Mouse (Mus musculus) lung, embryonic 15.5 days (tissue): ENCODE data around the gene Sptan1. TPM values are rescaled to one million over a fixed set of nuclear protein-coding genes. Genes with fewer than 3 reads are reported as not detected.

ENCODE experiments used
- ATAC-seq: fragments of 200-750 bp; cut with Nextera tagmentation; 2 replicates; pipeline ENCODE4 v1.8.0; 2017; ENCODE audit warnings: moderate number of reproducible peaks, borderline replicate concordance; ENCODE audit not compliant: low FRiP score, low TSS enrichment; ENCODE audit errors: extremely low read depth
- H3K27ac ChIP-seq: fragments of 300-500 bp; sonication (generic); 2 replicates; pipeline ENCODE4 v1.5.1; 2015; ENCODE audit warnings: moderate library complexity, mild to moderate bottlenecking, inconsistent platforms
- H3K27me3 ChIP-seq: fragments of 300-500 bp; sonication (generic); 2 replicates; pipeline ENCODE4 v1.6.1; 2015; ENCODE audit warnings: inconsistent platforms
- H3K36me3 ChIP-seq: fragments of 300-500 bp; sonication (generic); 2 replicates; pipeline ENCODE4 v1.6.1; 2015; ENCODE audit warnings: inconsistent platforms
- H3K4me1 ChIP-seq: fragments of 300-500 bp; sonication (generic); 2 replicates; pipeline ENCODE4 v1.6.1; 2015; ENCODE audit warnings: inconsistent platforms
- H3K4me2 ChIP-seq: fragments of 300-500 bp; sonication (generic); 2 replicates; pipeline ENCODE4 v1.6.1; 2015; ENCODE audit warnings: inconsistent platforms, mild to moderate bottlenecking, moderate library complexity
- H3K4me3 ChIP-seq: fragments of 300-500 bp; sonication (generic); 2 replicates; pipeline ENCODE4 v1.5.1; 2015; ENCODE audit warnings: mild to moderate bottlenecking, inconsistent platforms
- H3K9ac ChIP-seq: fragments of 300-500 bp; sonication (generic); 2 replicates; pipeline ENCODE4 v1.6.1; 2015; ENCODE audit warnings: inconsistent platforms
- H3K9me3 ChIP-seq: fragments of 300-500 bp; sonication (generic); 2 replicates; pipeline ENCODE4 v1.6.1; 2016; ENCODE audit warnings: inconsistent platforms
- WGBS: fragments of 180-500 bp; shearing (Covaris S2); methylation state at CpG from one replicate; pipeline ENCODE4 v1.1.7; 2015; 5-methylcytosine and 5-hydroxymethylcytosine counted together
- polyA plus RNA-seq: library from polyadenylated mRNA; unstranded; fragments of >200 nt; fragmentation: Nextera tagmentation; extraction: Ambion mirVana; gene quantifications from 2 replicates; pipeline ENCODE4 v1.2.1, GENCODE M21; 2015

The Sptan1 gene
- polyA plus RNA-seq: 95.5 and 102 TPM in 2 replicates

GRCm38 (mm10) chr2:29965250-29965843, at the start of gene Sptan1:
Gene Sptan1 (plus strand): TSS chr2:29965560.
- H3K9me3 ChIP-seq: no peaks in the 10 kb centered on the region
- peaks cover 40% of the 10 kb centered on the region for H3K4me1 ChIP-seq
- peak within 1 kb of the TSS; percentile 96 for H3K27ac ChIP-seq
- peak; percentile 99 for ATAC-seq
- peak within 1 kb of the TSS; percentile 93 for H3K4me3 ChIP-seq
- peak within 1 kb of the TSS; percentile 68 for H3K4me2 ChIP-seq
- no peaks in the 10 kb centered on the region for H3K27me3 ChIP-seq
- under 1% methylated on average over 67 of the region's 82 CpGs for WGBS
- H3K36me3 ChIP-seq: peaks cover 15% of the 10 kb centered on the region; the same call in 1 of the 2 replicates
- H3K9ac ChIP-seq: peak within 1 kb of the TSS; percentile 93

DNA sequence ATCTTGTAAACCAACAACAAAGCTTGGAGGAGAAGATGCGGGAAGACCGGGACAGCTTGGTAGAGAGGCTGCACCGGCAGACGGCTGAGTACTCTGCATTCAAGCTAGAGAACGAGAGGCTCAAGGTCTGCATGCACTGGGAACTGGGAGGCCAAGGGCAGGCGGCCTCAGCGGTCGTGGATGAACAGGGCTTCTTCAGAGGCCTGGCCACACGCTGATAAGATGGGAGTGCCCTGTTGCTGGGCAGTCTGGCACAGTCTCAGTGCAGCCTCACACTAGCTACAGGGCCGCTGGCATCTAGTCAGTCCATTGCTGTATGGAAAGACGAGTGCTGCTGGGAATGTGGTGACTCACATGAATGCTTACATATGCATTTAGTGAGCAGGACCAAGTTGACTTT, 47.7 kb upstream of the Sptan1 start:
- H3K27me3 ChIP-seq: no peaks in the 10 kb centered on the region
- 0 out of 2 replicates have a peak, but pooled peaks cover 6% of the 10 kb centered on the region for H3K4me1 ChIP-seq
- no peak overlapping the region for H3K4me3 ChIP-seq
- no peaks in the 10 kb centered on the region for H3K9me3 ChIP-seq
- WGBS: 93% methylated on average over 11 of the region's 11 CpGs
- no peak for ATAC-seq
- H3K27ac ChIP-seq: no peak overlapping the region
- H3K36me3 ChIP-seq: peaks cover 81% of the 10 kb centered on the region
- H3K9ac ChIP-seq: no peak overlapping the region
- H3K4me2 ChIP-seq: no peak overlapping the region

GRCm38 (mm10) chr2:29922011-29922410, 43.3 kb upstream of the Sptan1 start:
- Histone ChIP-seq H3K9me3 (no peaks in the 10 kb centered on the region), H3K4me3 (no peak overlapping the region), H3K9ac (no peak overlapping the region), H3K27me3 (no peaks in the 10 kb centered on the region), H3K36me3 (peaks cover 82% of the 10 kb centered on the region), H3K27ac (no peak overlapping the region), H3K4me2 (no peak overlapping the region), H3K4me1 (0 out of 2 replicates have a peak, but pooled peaks cover 6% of the 10 kb centered on the region)
- ATAC-seq: peak; percentile 57; the same call in 1 of the 2 replicates
- 25% methylated on average over 11 of the region's 11 CpGs for WGBS

- no peak overlapping the region for H3K4me2 ChIP-seq
- H3K4me3 ChIP-seq: no peak overlapping the region
- WGBS: 89% methylated on average over 5 of the region's 5 CpGs
- no peak for ATAC-seq
- no peaks in the 10 kb centered on the region for H3K27me3 ChIP-seq
- peaks cover 86% of the 10 kb centered on the region for H3K36me3 ChIP-seq
- no peaks in the 10 kb centered on the region for H3K9me3 ChIP-seq
- H3K27ac ChIP-seq: no peak overlapping the region
- 0 out of 2 replicates have a peak, but pooled peaks cover 6% of the 10 kb centered on the region for H3K4me1 ChIP-seq
- no peak overlapping the region for H3K9ac ChIP-seq
Observed at GRCm38 (mm10) chr2:29926542-29926941, 38.8 kb upstream of the Sptan1 start.

DNA sequence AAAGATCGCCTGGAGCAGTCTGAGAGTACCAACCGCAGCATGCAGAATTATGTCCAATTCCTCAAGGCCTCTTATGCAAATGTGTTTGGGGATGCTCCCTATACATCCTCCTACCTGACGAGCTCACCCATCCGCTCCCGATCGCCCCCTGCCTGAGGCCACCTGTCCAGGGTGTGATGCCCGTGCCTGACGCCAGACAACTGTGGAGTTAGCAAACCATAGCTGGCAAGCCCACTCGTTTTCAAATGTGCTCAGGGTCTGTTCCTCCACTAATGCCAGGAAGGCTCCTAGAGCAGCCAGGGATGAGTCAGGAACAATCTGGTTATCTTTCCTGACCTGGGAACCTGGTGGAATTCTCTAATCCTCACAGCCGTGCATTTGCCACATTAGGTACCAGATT, 34.9 kb upstream of the Sptan1 start:
- Histone ChIP-seq H3K4me1 (no peaks in the 10 kb centered on the region), H3K9ac (no peak overlapping the region), H3K27ac (no peak overlapping the region), H3K36me3 (peaks cover 49% of the 10 kb centered on the region), H3K4me3 (no peak overlapping the region), H3K4me2 (no peak overlapping the region), H3K9me3 (no peaks in the 10 kb centered on the region), H3K27me3 (no peaks in the 10 kb centered on the region)
- 82% methylated on average over 10 of the region's 10 CpGs for WGBS
- ATAC-seq: no peak

- Histone ChIP-seq H3K4me2 (no peak overlapping the region), H3K4me1 (peaks cover 6% of the 10 kb centered on the region), H3K4me3 (no peak overlapping the region), H3K27ac (no peak overlapping the region), H3K9me3 (no peaks in the 10 kb centered on the region), H3K27me3 (no peaks in the 10 kb centered on the region), H3K36me3 (peaks cover 42% of the 10 kb centered on the region), H3K9ac (no peak overlapping the region)
- no peak for ATAC-seq
- 88% methylated on average over 6 of the region's 6 CpGs for WGBS
Observed at GRCm38 (mm10) chr2:29931194-29931593, 34.2 kb upstream of the Sptan1 start.

DNA sequence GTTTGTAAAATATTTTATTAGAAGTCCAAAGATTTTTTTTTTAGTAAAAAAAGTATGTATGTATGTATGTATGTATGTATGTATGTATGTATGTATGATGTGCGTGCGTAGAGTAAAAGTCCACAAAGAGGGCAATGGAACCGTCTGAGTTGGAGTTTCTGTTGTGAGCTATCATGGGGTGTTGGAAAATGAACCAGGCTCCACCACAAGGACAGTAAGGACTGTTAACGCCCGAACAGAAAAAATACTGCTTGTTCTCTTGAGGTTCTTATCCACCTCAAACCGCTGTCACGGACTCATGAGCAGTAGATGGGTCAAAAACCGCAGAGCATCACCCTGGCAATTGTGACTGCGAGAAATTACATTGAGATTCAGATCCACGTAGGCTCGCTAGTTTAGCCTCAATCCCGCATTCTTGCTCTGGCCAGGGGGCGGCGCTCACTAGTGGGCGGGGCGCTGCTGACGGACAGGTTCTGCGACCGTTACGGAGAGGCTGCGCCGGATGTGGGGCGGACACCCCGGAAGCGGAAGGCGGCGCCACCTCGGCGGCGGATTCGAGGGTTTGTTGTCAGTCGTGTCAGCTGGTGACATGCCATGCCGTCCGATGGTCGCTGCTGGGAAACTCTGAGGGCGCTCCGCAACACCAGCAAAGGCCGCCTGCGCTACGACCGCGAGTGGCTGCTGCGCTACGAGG, 30.3 kb upstream of the Sptan1 start, which contains the start of gene Gle1:
Gene Gle1 (plus strand): TSS at position 521 of the 694 bp plus-strand sequence.
- Histone ChIP-seq H3K27me3 (no peaks in the 10 kb centered on the region), H3K4me3 (peak within 1 kb of the TSS; percentile 97), H3K4me1 (peaks cover 8% of the 10 kb centered on the region), H3K27ac (peak within 1 kb of the TSS; percentile 75), H3K9ac (peak within 1 kb of the TSS; percentile 65), H3K36me3 (peaks cover 38% of the 10 kb centered on the region), H3K4me2 (peak within 1 kb of the TSS; percentile 64), H3K9me3 (no peaks in the 10 kb centered on the region)
- WGBS: 3% methylated on average over 44 of the region's 44 CpGs
- ATAC-seq: peak; percentile 94

- peaks cover 13% of the 10 kb centered on the region for H3K4me1 ChIP-seq
- 91% methylated on average over 9 of the region's 9 CpGs for WGBS
- H3K36me3 ChIP-seq: peaks cover 66% of the 10 kb centered on the region
- no peak overlapping the region for H3K4me2 ChIP-seq
- H3K27me3 ChIP-seq: no peaks in the 10 kb centered on the region
- H3K27ac ChIP-seq: no peak overlapping the region
- ATAC-seq: no peak
- no peaks in the 10 kb centered on the region for H3K9me3 ChIP-seq
- no peak overlapping the region for H3K4me3 ChIP-seq
- no peak overlapping the region for H3K9ac ChIP-seq
Observed at GRCm38 (mm10) chr2:29940073-29940472, 25.3 kb upstream of the Sptan1 start.

DNA sequence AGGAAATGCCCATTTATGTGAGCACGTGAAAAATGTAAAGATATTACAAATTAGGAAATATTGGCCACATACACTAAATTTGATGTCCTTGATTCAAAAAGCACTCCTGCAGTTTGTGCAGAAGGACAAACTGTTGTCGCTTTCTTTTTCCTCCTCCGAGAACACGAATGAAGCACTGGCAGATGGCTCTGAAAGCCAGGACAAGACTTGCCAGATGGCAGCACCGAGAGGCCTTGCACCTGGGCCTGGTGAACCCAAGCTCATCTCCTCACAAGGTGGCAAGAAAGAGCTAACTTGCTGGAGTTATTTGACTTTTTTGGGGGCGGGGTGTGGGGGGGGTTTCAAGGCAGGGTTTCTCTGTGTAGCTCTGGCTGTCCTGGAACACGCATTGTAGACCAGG, 24.5 kb upstream of the Sptan1 start:
- Histone ChIP-seq H3K27ac (no peak overlapping the region), H3K9ac (no peak overlapping the region), H3K27me3 (no peaks in the 10 kb centered on the region), H3K9me3 (no peaks in the 10 kb centered on the region), H3K4me1 (peaks cover 12% of the 10 kb centered on the region), H3K4me3 (no peak overlapping the region), H3K36me3 (peaks cover 69% of the 10 kb centered on the region), H3K4me2 (no peak overlapping the region)
- no peak for ATAC-seq
- WGBS: 90% methylated on average over 7 of the region's 7 CpGs

GRCm38 (mm10) chr2:29944723-29945122, 20.6 kb upstream of the Sptan1 start:
- H3K4me3 ChIP-seq: no peak overlapping the region
- peak overlapping the region; percentile 86 for H3K27ac ChIP-seq
- ATAC-seq: peak; percentile 65
- 19% methylated on average over 1 of the region's 1 CpGs for WGBS
- no peak overlapping the region for H3K9ac ChIP-seq
- no peaks in the 10 kb centered on the region for H3K9me3 ChIP-seq
- no peak overlapping the region for H3K4me2 ChIP-seq
- H3K4me1 ChIP-seq: peaks cover 7% of the 10 kb centered on the region; the same call in 1 of the 2 replicates
- H3K36me3 ChIP-seq: peaks cover 79% of the 10 kb centered on the region
- no peaks in the 10 kb centered on the region for H3K27me3 ChIP-seq

DNA sequence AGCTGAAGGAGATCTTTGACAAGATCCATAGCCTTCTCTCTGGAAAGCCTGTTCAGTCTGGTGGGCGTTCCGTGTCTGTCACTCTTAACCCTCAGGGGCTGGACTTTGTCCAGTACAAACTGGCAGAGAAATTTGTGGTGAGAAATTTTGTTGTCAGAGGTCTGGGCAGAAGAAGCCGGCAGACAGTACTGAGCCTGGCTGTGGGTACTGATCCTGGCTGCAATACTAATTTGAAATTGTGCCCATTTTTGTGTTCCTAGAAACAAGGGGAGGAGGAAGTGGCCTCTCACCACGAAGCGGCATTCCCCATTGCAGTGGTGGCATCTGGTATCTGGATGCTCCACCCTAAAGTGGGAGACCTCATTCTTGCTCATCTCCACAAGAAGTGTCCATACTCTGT, 16.5 kb upstream of the Sptan1 start:
- Histone ChIP-seq H3K4me1 (peaks cover 7% of the 10 kb centered on the region; the same call in 1 of the 2 replicates), H3K9me3 (no peaks in the 10 kb centered on the region), H3K9ac (no peak overlapping the region), H3K4me3 (no peak overlapping the region), H3K27ac (no peak overlapping the region), H3K4me2 (no peak overlapping the region), H3K27me3 (no peaks in the 10 kb centered on the region), H3K36me3 (peaks cover 76% of the 10 kb centered on the region)
- WGBS: 92% methylated on average over 5 of the region's 5 CpGs
- ATAC-seq: no peak

DNA sequence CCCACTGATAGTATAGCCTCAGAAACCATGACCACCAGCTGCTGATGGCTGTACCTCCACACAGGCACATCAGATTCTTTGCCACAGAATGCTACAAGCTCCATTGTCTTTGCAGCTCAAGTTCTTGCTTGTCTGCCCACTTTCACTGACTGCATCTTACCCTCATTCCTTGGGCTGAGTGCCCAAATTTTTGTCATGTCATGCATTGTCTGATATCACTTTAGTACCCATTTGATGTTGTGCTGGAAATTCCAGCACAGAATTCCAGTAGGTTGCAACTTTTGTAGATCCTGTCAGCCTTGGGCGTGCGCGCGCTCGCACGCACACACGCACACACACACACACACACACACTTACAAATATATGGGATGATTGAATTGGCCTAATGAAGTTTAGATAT, 4.1 kb upstream of the Sptan1 start:
- no peak overlapping the region for H3K9ac ChIP-seq
- H3K36me3 ChIP-seq: peaks cover 39% of the 10 kb centered on the region
- H3K4me1 ChIP-seq: peaks cover 17% of the 10 kb centered on the region
- no peak for ATAC-seq
- H3K9me3 ChIP-seq: no peaks in the 10 kb centered on the region
- H3K27me3 ChIP-seq: no peaks in the 10 kb centered on the region
- 93% methylated on average over 7 of the region's 7 CpGs for WGBS
- H3K4me3 ChIP-seq: no peak overlapping the region
- H3K4me2 ChIP-seq: no peak overlapping the region
- H3K27ac ChIP-seq: no peak overlapping the region
